Mouse (Mus musculus): ENCODE measurements around the gene Tmem189. TPM values are rescaled to one million over a fixed set of nuclear protein-coding genes. Genes with fewer than 3 reads are reported as not detected.

Gene Tmem189
- polyA plus RNA-seq (2015; fragmentation: Illumina TruSeq; extraction: RNeasy Lipid Tissue Mini Kit (QIAGEN cat#74804); ENCODE audit: insufficient read depth, low read depth, low replicate concordance): 8.2 TPM

DNA sequence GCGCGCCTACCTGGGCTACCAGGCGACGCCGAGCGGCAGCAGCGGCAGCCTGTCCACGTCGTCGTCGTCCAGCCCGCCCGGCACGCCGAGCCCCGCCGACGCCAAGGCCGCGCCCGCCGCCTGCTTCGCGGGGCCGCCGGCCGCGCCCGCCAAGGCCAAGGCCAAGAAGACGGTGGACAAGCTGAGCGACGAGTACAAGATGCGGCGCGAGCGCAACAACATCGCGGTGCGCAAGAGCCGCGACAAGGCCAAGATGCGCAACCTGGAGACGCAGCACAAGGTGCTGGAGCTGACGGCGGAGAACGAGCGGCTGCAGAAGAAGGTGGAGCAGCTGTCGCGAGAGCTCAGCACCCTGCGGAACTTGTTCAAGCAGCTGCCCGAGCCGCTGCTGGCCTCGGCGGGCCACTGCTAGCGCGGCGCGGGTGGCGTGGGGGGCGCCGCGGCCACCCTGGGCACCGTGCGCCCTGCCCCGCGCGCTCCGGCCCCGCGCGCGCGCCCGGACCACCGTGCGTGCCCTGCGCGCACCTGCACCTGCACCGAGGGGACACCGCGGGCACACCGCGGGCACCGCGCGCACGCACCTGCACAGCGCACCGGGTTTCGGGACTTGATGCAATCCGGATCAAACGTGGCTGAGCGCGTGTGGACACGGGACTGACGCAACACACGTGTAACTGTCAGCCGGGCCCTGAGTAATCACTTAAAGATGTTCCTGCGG is at the start of gene Tmem189:
Gene Tmem189 (minus strand): TSS at position 322 of the 718 bp plus-strand sequence.

DNA sequence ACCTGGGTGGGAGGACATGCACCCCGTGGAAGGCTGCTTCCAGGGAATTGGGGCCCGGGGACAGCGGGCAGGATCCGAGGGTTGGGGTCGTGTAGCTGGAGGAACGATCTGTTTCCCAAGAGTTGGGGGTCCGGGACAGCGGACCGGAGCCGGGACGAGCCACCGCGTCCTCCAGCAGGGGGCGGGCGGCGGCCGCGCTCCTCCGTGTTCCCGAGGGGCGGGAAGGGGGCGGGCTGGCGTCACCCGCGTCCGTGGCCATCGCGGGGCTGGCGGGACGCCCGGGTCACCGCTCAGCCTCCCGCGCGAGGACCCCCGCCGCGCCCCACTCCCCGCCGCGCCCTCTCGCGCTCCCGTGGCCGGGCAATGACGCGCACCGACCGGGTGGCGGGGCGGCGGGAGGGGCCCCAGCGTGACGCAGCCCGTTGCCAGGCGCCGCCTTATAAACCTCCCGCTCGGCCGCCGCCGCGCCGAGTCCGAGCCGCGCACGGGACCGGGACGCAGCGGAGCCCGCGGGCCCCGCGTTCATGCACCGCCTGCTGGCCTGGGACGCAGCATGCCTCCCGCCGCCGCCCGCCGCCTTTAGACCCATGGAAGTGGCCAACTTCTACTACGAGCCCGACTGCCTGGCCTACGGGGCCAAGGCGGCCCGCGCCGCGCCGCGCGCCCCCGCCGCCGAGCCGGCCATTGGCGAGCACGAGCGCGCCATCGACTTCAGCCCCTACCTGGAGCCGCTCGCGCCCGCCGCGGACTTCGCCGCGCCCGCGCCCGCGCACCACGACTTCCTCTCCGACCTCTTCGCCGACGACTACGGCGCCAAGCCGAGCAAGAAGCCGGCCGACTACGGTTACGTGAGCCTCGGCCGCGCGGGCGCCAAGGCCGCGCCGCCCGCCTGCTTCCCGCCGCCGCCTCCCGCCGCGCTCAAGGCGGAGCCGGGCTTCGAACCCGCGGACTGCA is 847 bp downstream of the Tmem189 start, which contains the start of gene Cebpb:
Gene Cebpb (plus strand): TSS at position 418 of the 954 bp plus-strand sequence.

DNA sequence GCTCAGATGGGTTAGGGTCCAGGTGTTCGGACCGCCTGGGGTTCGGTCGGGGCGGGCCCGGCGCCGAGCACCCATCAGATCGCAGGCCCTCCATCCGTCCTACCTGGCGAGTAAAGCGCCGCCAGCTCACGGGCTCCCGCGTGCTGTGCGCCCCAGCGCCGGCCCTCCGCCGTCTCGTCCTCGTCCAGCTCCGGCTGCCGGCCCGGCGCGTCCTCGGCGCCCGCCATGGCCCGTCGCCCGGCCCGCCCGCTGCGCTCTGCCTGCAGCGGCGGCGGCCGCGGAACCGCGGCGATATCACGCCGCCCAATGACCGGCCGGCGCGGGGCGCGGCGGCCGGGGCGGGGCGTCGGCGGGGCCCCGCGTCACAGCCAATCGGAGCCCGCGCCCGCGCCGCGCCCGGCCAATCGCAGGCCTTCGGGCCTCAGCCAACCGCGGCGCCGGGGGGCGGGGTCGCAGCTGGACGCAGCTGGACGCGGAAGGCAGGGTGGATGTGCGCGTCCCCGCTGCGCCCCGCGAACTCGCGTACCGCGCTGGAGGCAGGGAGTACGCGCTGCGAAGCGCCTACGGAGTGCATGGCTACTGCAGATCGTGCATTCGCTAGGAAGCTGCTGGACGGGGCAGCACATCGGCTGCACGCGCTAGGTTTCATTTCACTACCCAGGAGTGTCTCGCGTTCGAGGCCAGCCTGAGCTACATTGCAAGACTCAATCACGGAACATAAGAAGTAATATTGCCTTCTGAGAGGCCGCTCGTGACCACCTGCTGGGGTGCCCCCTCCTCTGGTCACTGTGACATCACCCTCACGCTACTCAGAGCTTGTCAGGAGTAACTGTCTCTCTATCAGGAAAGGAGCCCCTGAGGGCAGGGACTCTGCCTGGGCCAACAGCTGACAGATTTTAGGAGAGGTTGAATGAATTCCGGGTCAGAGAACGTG is 28.1 kb downstream of the Tmem189 start, which contains the start of gene Gm20431:
Gene Gm20431 (minus strand): TSS at position 227 of the 934 bp plus-strand sequence.

DNA sequence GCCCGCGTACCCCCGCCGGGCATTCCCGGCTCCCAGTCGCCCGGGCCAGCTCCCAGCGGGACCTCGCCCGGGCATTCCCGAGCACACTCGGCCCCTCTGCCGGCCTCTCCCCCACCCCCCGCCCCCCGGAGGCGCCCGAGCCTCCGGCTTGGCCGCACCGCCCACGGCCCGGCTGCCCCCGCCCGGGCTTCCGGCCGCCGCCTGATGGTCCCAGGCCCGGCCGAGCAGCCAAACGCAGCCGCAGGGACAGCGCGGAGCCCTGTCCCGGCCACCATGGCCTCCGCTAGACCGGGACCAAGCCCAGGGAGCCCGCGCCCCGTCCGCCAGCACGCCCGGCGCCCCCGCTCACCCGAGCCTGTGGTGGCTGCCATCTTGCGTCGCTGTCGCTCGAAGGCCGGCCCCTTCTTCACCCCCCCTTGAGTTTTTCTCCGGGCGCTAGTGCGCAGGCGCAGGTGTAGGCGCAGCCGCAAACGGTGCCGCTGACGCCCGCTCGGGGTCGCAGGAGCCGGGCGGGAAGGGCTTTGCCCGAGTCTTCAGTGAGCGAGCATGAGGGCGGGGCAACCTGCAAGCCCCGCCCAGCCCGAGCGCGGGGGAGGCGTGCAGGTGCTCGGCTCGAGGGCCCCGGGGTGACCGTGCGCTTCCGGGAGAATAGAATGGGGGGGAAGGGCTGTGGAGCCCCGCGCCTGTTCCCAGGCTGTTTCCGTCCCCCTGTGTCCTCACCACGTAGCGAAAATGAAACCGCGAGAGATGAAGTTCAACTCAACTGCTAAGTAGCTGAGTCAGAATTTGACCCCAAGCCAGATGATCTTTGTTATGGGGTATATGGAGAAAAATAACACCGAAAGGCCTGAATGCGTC is 57.8 kb downstream of the Tmem189 start, which contains the start of gene Ube2v1:
Gene Ube2v1 (minus strand): TSS at position 505 of the 858 bp plus-strand sequence.

Other genes starting within 250 kb of the Tmem189 start
- 11.6 TPM for gene Rnf114, start 197.2 kb downstream of the Tmem189 start, polyA plus RNA-seq (2015; fragmentation: Illumina TruSeq; extraction: RNeasy Lipid Tissue Mini Kit (QIAGEN cat#74804); ENCODE audit: insufficient read depth, low read depth, low replicate concordance)
- gene Spata2, start 196.9 kb downstream of the Tmem189 start, polyA plus RNA-seq (2015; fragmentation: Illumina TruSeq; extraction: RNeasy Lipid Tissue Mini Kit (QIAGEN cat#74804); ENCODE audit: insufficient read depth, low read depth, low replicate concordance): 4.6 TPM
- gene Snai1, start 151.6 kb downstream of the Tmem189 start, polyA plus RNA-seq (2015; fragmentation: Illumina TruSeq; extraction: RNeasy Lipid Tissue Mini Kit (QIAGEN cat#74804); ENCODE audit: insufficient read depth, low read depth, low replicate concordance): 3.8 TPM
- gene Ube2v1, start 57.7 kb downstream of the Tmem189 start, polyA plus RNA-seq (2015; fragmentation: Illumina TruSeq; extraction: RNeasy Lipid Tissue Mini Kit (QIAGEN cat#74804); ENCODE audit: insufficient read depth, low read depth, low replicate concordance): 28.3 TPM
- gene Gm20431, start 28.3 kb downstream of the Tmem189 start, polyA plus RNA-seq (2015; fragmentation: Illumina TruSeq; extraction: RNeasy Lipid Tissue Mini Kit (QIAGEN cat#74804); ENCODE audit: insufficient read depth, low read depth, low replicate concordance): not detected
- gene Cebpb, start 907 bp downstream of the Tmem189 start, polyA plus RNA-seq (2015; fragmentation: Illumina TruSeq; extraction: RNeasy Lipid Tissue Mini Kit (QIAGEN cat#74804); ENCODE audit: insufficient read depth, low read depth, low replicate concordance): 4.7 TPM
- 5.2 TPM for gene Ptpn1, start 242.2 kb upstream of the Tmem189 start, polyA plus RNA-seq (2015; fragmentation: Illumina TruSeq; extraction: RNeasy Lipid Tissue Mini Kit (QIAGEN cat#74804); ENCODE audit: insufficient read depth, low read depth, low replicate concordance)